Mouse (Mus musculus): ENCODE measurements around the gene Tmem255b. TPM values are rescaled to one million over a fixed set of nuclear protein-coding genes. Genes with fewer than 3 reads are reported as not detected.

Gene Tmem255b
- 1 to 10 TPM; 3.4 to 5.1 (median 4.1) TPM for total RNA-seq (2022)

- DNase-seq (ENCODE audit: low spot score in 2 of 2) = no peak
Observed at GRCm38 (mm10) chr8:13434889-13435288, at the start of gene Tmem255b. Gene Tmem255b, plus strand, starts transcription at chr8:13435189.

GRCm38 (mm10) chr8:13386366-13386765, 48.6 kb upstream of the Tmem255b start:
- no peak for DNase-seq (ENCODE audit: low spot score in 2 of 2)

- no peak for DNase-seq (ENCODE audit: low spot score in 2 of 2)
Observed at GRCm38 (mm10) chr8:13387728-13388127, 47.3 kb upstream of the Tmem255b start.

GRCm38 (mm10) chr8:13388744-13389143, 46.2 kb upstream of the Tmem255b start:
- DNase-seq (ENCODE audit: low spot score in 2 of 2) = no peak

GRCm38 (mm10) chr8:13393869-13394268, 41.1 kb upstream of the Tmem255b start:
- DNase-seq (ENCODE audit: low spot score in 2 of 2) = no peak

GRCm38 (mm10) chr8:13396725-13397124, 38.3 kb upstream of the Tmem255b start, which contains the start of gene Atp4b:
Gene Atp4b, minus strand, starts transcription at chr8:13396825.
- DNase-seq (ENCODE audit: low spot score in 2 of 2) = no peak

GRCm38 (mm10) chr8:13403517-13403916, 31.5 kb upstream of the Tmem255b start:
- DNase-seq (ENCODE audit: low spot score in 2 of 2) = no peak

GRCm38 (mm10) chr8:13404666-13405131, 30.3 kb upstream of the Tmem255b start, which contains the start of gene Grk1:
Gene Grk1, plus strand, starts transcription at chr8:13405081.
- DNase-seq (ENCODE audit: low spot score in 2 of 2) = no peak

- DNase-seq (ENCODE audit: low spot score in 2 of 2) = no peak
Observed at GRCm38 (mm10) chr8:13406011-13406410, 29.0 kb upstream of the Tmem255b start.

GRCm38 (mm10) chr8:13411597-13411996, 23.4 kb upstream of the Tmem255b start:
- DNase-seq (ENCODE audit: low spot score in 2 of 2) = peak; percentile 36 to 39

- DNase-seq (ENCODE audit: low spot score in 2 of 2) = no peak
Observed at GRCm38 (mm10) chr8:13412891-13413558, 22.0 kb upstream of the Tmem255b start.

GRCm38 (mm10) chr8:13413823-13414390, 21.1 kb upstream of the Tmem255b start:
- no peak for DNase-seq (ENCODE audit: low spot score in 2 of 2)

- peak in 1 of 2 experiments; percentile 23 for DNase-seq (ENCODE audit: low spot score in 2 of 2)
Observed at GRCm38 (mm10) chr8:13415879-13416278, 19.1 kb upstream of the Tmem255b start.

GRCm38 (mm10) chr8:13419111-13419639, 15.8 kb upstream of the Tmem255b start:
- no peak for DNase-seq (ENCODE audit: low spot score in 2 of 2)

GRCm38 (mm10) chr8:13420970-13421369, 14.0 kb upstream of the Tmem255b start:
- DNase-seq (ENCODE audit: low spot score in 2 of 2) = peak in 1 of 2 experiments; percentile 42

- no peak for DNase-seq (ENCODE audit: low spot score in 2 of 2)
Observed at GRCm38 (mm10) chr8:13427351-13427750, 7.6 kb upstream of the Tmem255b start.

GRCm38 (mm10) chr8:13428156-13428555, 6.8 kb upstream of the Tmem255b start:
- DNase-seq (ENCODE audit: low spot score in 2 of 2) = no peak

GRCm38 (mm10) chr8:13430412-13430811, 4.6 kb upstream of the Tmem255b start:
- DNase-seq (ENCODE audit: low spot score in 2 of 2) = no peak

- DNase-seq (ENCODE audit: low spot score in 2 of 2) = no peak
Observed at GRCm38 (mm10) chr8:13430866-13431265, 4.1 kb upstream of the Tmem255b start.

- no peak for DNase-seq (ENCODE audit: low spot score in 2 of 2)
Observed at GRCm38 (mm10) chr8:13433130-13433529, 1.9 kb upstream of the Tmem255b start.

GRCm38 (mm10) chr8:13436052-13436451, 1.1 kb downstream of the Tmem255b start:
- DNase-seq (ENCODE audit: low spot score in 2 of 2) = no peak

- DNase-seq (ENCODE audit: low spot score in 2 of 2) = no peak
Observed at GRCm38 (mm10) chr8:13437531-13437930, 2.5 kb downstream of the Tmem255b start.

GRCm38 (mm10) chr8:13442152-13442551, 7.2 kb downstream of the Tmem255b start:
- DNase-seq (ENCODE audit: low spot score in 2 of 2) = no peak
